Mouse (Mus musculus): ENCODE results near the gene Rin3. TPM values are rescaled to one million over a fixed set of nuclear protein-coding genes. Genes with fewer than 3 reads are reported as not detected.
A peak's percentile ranks its signal among the peaks of the same experiment; 100 is the strongest.

Rin3 gene
- polyA plus RNA-seq, 1 experiment from 2014 or later: 15.4 TPM

GRCm38 (mm10) chr12:102280867-102281503 lies 1.9 kb upstream of the Rin3 start:
- H3K4me1 ChIP-seq (ENCODE audit: insufficient read depth): peaks cover 19% of the 10 kb centered on the region
- no peak for DNase-seq
- no peak overlapping the region for H3K4me3 ChIP-seq (ENCODE audit: low read depth, low read length)
- no peaks in the 10 kb centered on the region for H3K36me3 ChIP-seq (ENCODE audit: insufficient read depth)
- H3K27me3 ChIP-seq (ENCODE audit: insufficient read depth, low read length): no peaks in the 10 kb centered on the region
- no peak overlapping the region for H3K4me2 ChIP-seq
- ATAC-seq (ENCODE audit: insufficient read depth): no peak
- WGBS: 63% methylated on average over 7 of the region's 7 CpGs
- H3K9me3 ChIP-seq (ENCODE audit: low read depth, low read length): no peaks in the 10 kb centered on the region
- TF ChIP-seq CTCF (IDR thresholded peaks at IDR 0.05; ENCODE audit: low read depth): no peak
- H3K27ac ChIP-seq (ENCODE audit: low read depth): no peak overlapping the region
- no peak overlapping the region for H3K9ac ChIP-seq

GRCm38 (mm10) chr12:102282126-102282525 lies 722 bp upstream of the Rin3 start:
- ATAC-seq (ENCODE audit: insufficient read depth) (no peak), DNase-seq (no peak)
- H3K4me1 ChIP-seq (ENCODE audit: insufficient read depth): peaks cover 30% of the 10 kb centered on the region
- H3K9me3 ChIP-seq (ENCODE audit: low read depth, low read length): no peaks in the 10 kb centered on the region
- no peaks in the 10 kb centered on the region for H3K27me3 ChIP-seq (ENCODE audit: insufficient read depth, low read length)
- WGBS: 68% methylated on average over 2 of the region's 2 CpGs
- no peaks in the 10 kb centered on the region for H3K36me3 ChIP-seq (ENCODE audit: insufficient read depth)
- no peak overlapping the region for H3K27ac ChIP-seq (ENCODE audit: low read depth)
- TF ChIP-seq CTCF (IDR thresholded peaks at IDR 0.05; ENCODE audit: low read depth): no peak
- peak overlapping the region; percentile 62; the same call in 1 of the 2 replicates for H3K4me3 ChIP-seq (ENCODE audit: low read depth, low read length)
- H3K9ac ChIP-seq: no peak overlapping the region
- H3K4me2 ChIP-seq: peak overlapping the region; percentile 92

GRCm38 (mm10) chr12:102283483-102284266 lies 827 bp downstream of the Rin3 start:
- peak overlapping the region; percentile 79 for H3K27ac ChIP-seq (ENCODE audit: low read depth)
- no peak for TF ChIP-seq CTCF (IDR thresholded peaks at IDR 0.05; ENCODE audit: low read depth)
- H3K36me3 ChIP-seq (ENCODE audit: insufficient read depth): no peaks in the 10 kb centered on the region
- no peaks in the 10 kb centered on the region for H3K27me3 ChIP-seq (ENCODE audit: insufficient read depth, low read length)
- DNase-seq: peak; percentile 84
- H3K9me3 ChIP-seq (ENCODE audit: low read depth, low read length): no peaks in the 10 kb centered on the region
- H3K4me3 ChIP-seq (ENCODE audit: low read depth, low read length): peak overlapping the region; percentile 62
- WGBS: 2% methylated on average over 19 of the region's 24 CpGs
- peak overlapping the region; percentile 92 for H3K4me2 ChIP-seq
- peaks cover 44% of the 10 kb centered on the region for H3K4me1 ChIP-seq (ENCODE audit: insufficient read depth)
- peak overlapping the region; percentile 83 for H3K9ac ChIP-seq
- ATAC-seq (ENCODE audit: insufficient read depth): peak; percentile 66

- TF ChIP-seq CTCF (IDR thresholded peaks at IDR 0.05; ENCODE audit: low read depth): no peak
- Histone ChIP-seq H3K36me3 (ENCODE audit: insufficient read depth) (no peaks in the 10 kb centered on the region), H3K9ac (peak overlapping the region; percentile 83), H3K27ac (ENCODE audit: low read depth) (no peak overlapping the region), H3K4me2 (peak overlapping the region; percentile 92), H3K4me3 (ENCODE audit: low read depth, low read length) (peak overlapping the region; percentile 62), H3K27me3 (ENCODE audit: insufficient read depth, low read length) (no peaks in the 10 kb centered on the region), H3K9me3 (ENCODE audit: low read depth, low read length) (no peaks in the 10 kb centered on the region), H3K4me1 (ENCODE audit: insufficient read depth) (peaks cover 45% of the 10 kb centered on the region)
- ATAC-seq (ENCODE audit: insufficient read depth): no peak
- DNase-seq: no peak
- 6% methylated on average over 9 of the region's 9 CpGs for whole genome bisulfite sequencing
Measured at GRCm38 (mm10) chr12:102284267-102284610, 1.4 kb downstream of the Rin3 start.

- Histone ChIP-seq H3K9ac (no peak overlapping the region), H3K4me2 (peak overlapping the region; percentile 92), H3K9me3 (ENCODE audit: low read depth, low read length) (no peaks in the 10 kb centered on the region), H3K36me3 (ENCODE audit: insufficient read depth) (no peaks in the 10 kb centered on the region), H3K4me1 (ENCODE audit: insufficient read depth) (peaks cover 45% of the 10 kb centered on the region), H3K27ac (ENCODE audit: low read depth) (0 out of 2 replicates have a peak overlapping the region, but pooled peaks have one; percentile 36), H3K27me3 (ENCODE audit: insufficient read depth, low read length) (no peaks in the 10 kb centered on the region), H3K4me3 (ENCODE audit: low read depth, low read length) (peak overlapping the region; percentile 62)
- TF ChIP-seq CTCF (IDR thresholded peaks at IDR 0.05; ENCODE audit: low read depth): no peak
- no peak for DNase-seq
- 28% methylated on average over 3 of the region's 3 CpGs for WGBS
- ATAC-seq (ENCODE audit: insufficient read depth): no peak
Measured at GRCm38 (mm10) chr12:102284618-102285159, 1.8 kb downstream of the Rin3 start.

GRCm38 (mm10) chr12:102285318-102285717 lies 2.5 kb downstream of the Rin3 start:
- H3K4me2 ChIP-seq: peak overlapping the region; percentile 92; the same call in 1 of the 2 replicates
- TF ChIP-seq CTCF (IDR thresholded peaks at IDR 0.05; ENCODE audit: low read depth): no peak
- 73% methylated on average over 6 of the region's 6 CpGs for WGBS
- no peaks in the 10 kb centered on the region for H3K36me3 ChIP-seq (ENCODE audit: insufficient read depth)
- no peak overlapping the region for H3K4me3 ChIP-seq (ENCODE audit: low read depth, low read length)
- 0 out of 2 replicates have a peak overlapping the region, but pooled peaks have one; percentile 36 for H3K27ac ChIP-seq (ENCODE audit: low read depth)
- H3K27me3 ChIP-seq (ENCODE audit: insufficient read depth, low read length): no peaks in the 10 kb centered on the region
- ATAC-seq (ENCODE audit: insufficient read depth): no peak
- H3K9me3 ChIP-seq (ENCODE audit: low read depth, low read length): no peaks in the 10 kb centered on the region
- no peak overlapping the region for H3K9ac ChIP-seq
- no peak for DNase-seq
- peaks cover 45% of the 10 kb centered on the region for H3K4me1 ChIP-seq (ENCODE audit: insufficient read depth)

GRCm38 (mm10) chr12:102285779-102286178 lies 2.9 kb downstream of the Rin3 start:
- 68% methylated on average over 5 of the region's 5 CpGs for WGBS
- H3K27me3 ChIP-seq (ENCODE audit: insufficient read depth, low read length): no peaks in the 10 kb centered on the region
- peaks cover 45% of the 10 kb centered on the region for H3K4me1 ChIP-seq (ENCODE audit: insufficient read depth)
- no peaks in the 10 kb centered on the region for H3K36me3 ChIP-seq (ENCODE audit: insufficient read depth)
- no peak overlapping the region for H3K4me2 ChIP-seq
- H3K9ac ChIP-seq: no peak overlapping the region
- ATAC-seq (ENCODE audit: insufficient read depth) (no peak), DNase-seq (no peak)
- H3K27ac ChIP-seq (ENCODE audit: low read depth): no peak overlapping the region
- no peak overlapping the region for H3K4me3 ChIP-seq (ENCODE audit: low read depth, low read length)
- no peaks in the 10 kb centered on the region for H3K9me3 ChIP-seq (ENCODE audit: low read depth, low read length)
- no peak for TF ChIP-seq CTCF (IDR thresholded peaks at IDR 0.05; ENCODE audit: low read depth)
